Mouse (Mus musculus) liver, embryonic 14.5 days (tissue): ENCODE results near the gene Fbxw7. TPM values are rescaled to one million over a fixed set of nuclear protein-coding genes. Genes with fewer than 3 reads are reported as not detected.

Experiments
- ATAC-seq: fragments of 200-750 bp; cut with Nextera tagmentation; 2 replicates; pipeline ENCODE4 v1.8.0; 2017; ENCODE audit warnings: moderate number of reproducible peaks, mild to moderate bottlenecking, moderate library complexity; ENCODE audit not compliant: insufficient read depth
- DNase-seq, 3 experiments: peaks; one replicate each; pipeline ENCODE4 v3.0.0-alpha.2; 2012 to 2013; ENCODE audit warnings: low read depth in 3 of 3, low spot score in 3 of 3
- H3K27ac ChIP-seq: fragments of 300-500 bp; sonication (generic); 2 replicates; pipeline ENCODE4 v1.5.1; 2014; ENCODE audit warnings: moderate library complexity, mild to moderate bottlenecking, control low read depth, inconsistent platforms
- H3K27me3 ChIP-seq: fragments of 300-500 bp; sonication (generic); 2 replicates; pipeline ENCODE4 v1.6.1; 2014; ENCODE audit warnings: mild to moderate bottlenecking, low read length, moderate library complexity; ENCODE audit not compliant: control insufficient read depth, insufficient read depth
- H3K36me3 ChIP-seq: fragments of 300-500 bp; sonication (generic); replicated peaks from 2 replicates; pipeline ENCODE4 v1.6.1; 2014; ENCODE audit warnings: low read depth; ENCODE audit not compliant: control insufficient read depth, insufficient read depth
- H3K4me1 ChIP-seq, 2 experiments: fragments of 200-500 bp in 1 of 2; fragments of 300-500 bp in 1 of 2; sonication (generic) in 1 of 2; replicated peaks; 2 replicates each; pipeline ENCODE4 v1.6.1; 2012 to 2014; ENCODE audit warnings: antibody characterized with exemption in 1 of 2, inconsistent platforms in 1 of 2, low read length in 1 of 2; ENCODE audit not compliant: control insufficient read depth in 2 of 2, insufficient read depth in 2 of 2
- H3K4me2 ChIP-seq: fragments of 300-500 bp; sonication (generic); 2 replicates; pipeline ENCODE4 v1.6.1; 2014; ENCODE audit warnings: low read depth, mild to moderate bottlenecking, control low read depth, moderate library complexity
- H3K4me3 ChIP-seq, 2 experiments: fragments of 200-500 bp in 1 of 2; fragments of 300-500 bp in 1 of 2; sonication (generic) in 1 of 2; 2 replicates each; pipeline ENCODE4 v1.5.1; 2012 to 2014; ENCODE audit warnings: low read depth in 2 of 2, low read length in 2 of 2, mild to moderate bottlenecking in 2 of 2, control low read depth in 1 of 2, inconsistent platforms in 1 of 2, moderate library complexity in 1 of 2; ENCODE audit not compliant: insufficient read depth in 1 of 2
- H3K9ac ChIP-seq: fragments of 300-500 bp; sonication (generic); replicated peaks from 2 replicates; pipeline ENCODE4 v1.6.1; 2014; ENCODE audit warnings: mild to moderate bottlenecking, control low read depth, moderate library complexity
- H3K9me3 ChIP-seq: fragments of 300-500 bp; sonication (generic); 2 replicates; pipeline ENCODE4 v1.6.1; 2016; ENCODE audit warnings: low read length, mixed read lengths; ENCODE audit not compliant: control insufficient read depth
- CTCF ChIP-seq: IDR thresholded peaks from 2 replicates; pipeline ENCODE4 v1.5.1; 2016; ENCODE audit warnings: antibody characterized with exemption, low read depth, control low read depth
- EP300 ChIP-seq: IDR thresholded peaks from 2 replicates; pipeline ENCODE4 v1.6.1; 2016; ENCODE audit warnings: antibody characterized with exemption, low read depth
- WGBS: fragments of 180-500 bp; shearing (Covaris S2); extraction: QIAGEN DNeasy Blood & Tissue Kit; methylation state at CpG from one replicate; pipeline ENCODE4 v1.1.7; 2014; ENCODE audit not compliant: insufficient replicate concordance; 5-methylcytosine and 5-hydroxymethylcytosine counted together
- polyA plus RNA-seq, 2 experiments: library from polyadenylated mRNA; depleted of rRNA in 1 of 2; stranded (reverse) in 1 of 2; unstranded in 1 of 2; fragments of >200 nt; fragmentation: Nextera tagmentation in 1 of 2; extraction: Ambion mirVana in 1 of 2; gene quantifications; 2 replicates each; pipeline versions ENCODE4 v1.2.1 to v1.2.3; 2012 to 2014

The Fbxw7 gene
- polyA plus RNA-seq, 2 experiments: 2.4 to 2.5 TPM

- H3K27ac ChIP-seq: no peak overlapping the region
- no peaks in the 10 kb centered on the region for H3K9me3 ChIP-seq
- ATAC-seq: no peak
- no peak overlapping the region for H3K9ac ChIP-seq
- H3K4me2 ChIP-seq: no peak overlapping the region
- no peaks in the 10 kb centered on the region for H3K27me3 ChIP-seq
- no peak overlapping the region for H3K4me3 ChIP-seq
- DNase-seq: no peak
- TF ChIP-seq EP300 (no peak), CTCF (no peak)
- no peaks in the 10 kb centered on the region for H3K36me3 ChIP-seq
- no peaks in the 10 kb centered on the region; a peak in 1 of 4 replicates for H3K4me1 ChIP-seq
- 26% methylated on average over 1 of the region's 1 CpGs for WGBS
These were observed 99.2 kb downstream of the Fbxw7 start for GRCm38 (mm10) chr3:84914284-84914683.

DNA sequence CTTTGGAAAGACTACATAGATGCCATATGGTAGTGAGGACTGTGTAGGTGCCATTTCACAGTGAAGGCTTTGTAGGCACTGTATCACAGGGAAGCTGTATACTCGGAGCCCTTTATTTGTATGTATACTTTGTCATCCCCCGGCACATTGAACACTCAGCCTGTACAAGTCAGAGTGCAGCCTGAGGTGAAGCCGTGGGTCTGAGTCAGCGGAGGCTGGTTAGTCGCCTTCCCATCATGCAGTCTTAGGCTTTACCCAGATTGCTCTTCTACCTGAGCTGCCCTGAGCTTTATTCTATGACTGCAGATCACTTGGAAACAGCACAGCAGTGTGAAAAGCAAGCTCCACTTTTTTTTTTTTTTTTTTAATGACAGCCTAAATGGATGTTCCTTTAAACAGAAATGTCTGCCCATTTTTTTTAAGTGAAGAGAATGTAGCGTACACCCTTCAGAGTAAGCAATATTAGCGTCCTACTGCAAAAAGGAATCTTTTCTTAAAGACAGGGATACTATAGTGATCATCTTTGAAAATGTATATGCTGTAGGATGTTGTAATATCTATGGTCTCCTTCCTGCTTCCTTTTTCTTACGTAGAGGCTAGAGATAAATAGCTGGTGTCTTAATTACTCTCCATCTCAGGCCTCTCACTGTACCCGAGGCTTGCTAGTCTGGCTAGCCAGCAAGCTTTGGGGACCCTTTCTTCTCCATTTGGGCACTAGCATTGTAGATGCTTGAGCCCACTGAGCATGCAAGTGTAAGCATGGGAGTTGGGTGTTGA is 103.0 kb downstream of the Fbxw7 start:
- 64% methylated on average over 9 of the region's 9 CpGs for WGBS
- no peak overlapping the region for H3K4me2 ChIP-seq
- H3K27ac ChIP-seq: no peak overlapping the region
- no peaks in the 10 kb centered on the region for H3K27me3 ChIP-seq
- ATAC-seq (no peak), DNase-seq (no peak)
- H3K9ac ChIP-seq: no peak overlapping the region
- no peak overlapping the region for H3K4me3 ChIP-seq
- H3K4me1 ChIP-seq: peaks cover 0 to 1% of the 10 kb centered on the region in 2 experiments; a peak in 2 of 4 replicates
- TF ChIP-seq CTCF (no peak), EP300 (no peak)
- H3K36me3 ChIP-seq: no peaks in the 10 kb centered on the region
- H3K9me3 ChIP-seq: no peaks in the 10 kb centered on the region

- WGBS: 49% methylated on average over 6 of the region's 6 CpGs
These were observed 106.8 kb downstream of the Fbxw7 start for GRCm38 (mm10) chr3:84921704-84922420.

GRCm38 (mm10) chr3:84923256-84923655 is 108.2 kb downstream of the Fbxw7 start:
- H3K27me3 ChIP-seq: no peaks in the 10 kb centered on the region
- no peaks in the 10 kb centered on the region for H3K9me3 ChIP-seq
- H3K4me2 ChIP-seq: no peak overlapping the region
- DNase-seq (no peak), ATAC-seq (no peak)
- no peak for TF ChIP-seq EP300
- TF ChIP-seq CTCF: no peak
- peaks cover 0 to 4% of the 10 kb centered on the region in 2 experiments; a peak in 2 of 4 replicates for H3K4me1 ChIP-seq
- H3K9ac ChIP-seq: no peak overlapping the region
- no peak overlapping the region for H3K4me3 ChIP-seq
- no peak overlapping the region for H3K27ac ChIP-seq
- WGBS: 21% methylated on average over 1 of the region's 1 CpGs
- H3K36me3 ChIP-seq: no peaks in the 10 kb centered on the region

More at GRCm38 (mm10) chr3:84921704-84922420, 106.8 kb downstream of the Fbxw7 start:
- no peak for DNase-seq
- H3K4me3 ChIP-seq: no peak overlapping the region
- H3K27ac ChIP-seq: no peak overlapping the region
- no peak overlapping the region for H3K4me2 ChIP-seq
- H3K9ac ChIP-seq: no peak overlapping the region
- no peaks in the 10 kb centered on the region for H3K36me3 ChIP-seq
- no peaks in the 10 kb centered on the region for H3K27me3 ChIP-seq
- no peaks in the 10 kb centered on the region for H3K9me3 ChIP-seq
- peaks cover 0 to 4% of the 10 kb centered on the region in 2 experiments; a peak in 2 of 4 replicates for H3K4me1 ChIP-seq
- ATAC-seq: no peak
- no peak for TF ChIP-seq EP300
- peak; percentile 32; the same call in 1 of the 2 replicates for TF ChIP-seq CTCF

DNA sequence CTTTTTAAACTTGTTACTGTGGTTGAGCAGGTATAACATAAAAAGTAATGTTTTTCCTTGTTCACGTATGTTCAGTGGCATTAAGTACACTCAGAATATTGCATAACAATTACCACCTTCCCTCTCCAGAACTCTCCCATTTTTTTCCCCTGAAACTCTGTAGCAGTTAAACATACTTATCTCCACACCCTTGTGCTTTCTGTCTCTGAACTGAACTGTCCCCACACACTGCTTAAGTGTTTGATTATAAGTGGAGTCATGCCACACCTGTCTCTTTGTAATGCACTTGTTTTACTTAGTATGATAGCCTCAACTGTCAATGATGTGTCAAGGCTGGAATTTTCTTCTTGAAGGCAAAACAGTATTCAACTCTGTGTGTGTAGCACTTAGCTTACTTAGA is 108.6 kb downstream of the Fbxw7 start:
- Histone ChIP-seq H3K4me1 (peaks cover 0 to 4% of the 10 kb centered on the region in 2 experiments; a peak in 1 of 4 replicates), H3K4me3 (no peak overlapping the region)
- no peak for ATAC-seq

More for the DNA sequence above, 108.6 kb downstream of the Fbxw7 start:
- Histone ChIP-seq H3K9me3 (no peaks in the 10 kb centered on the region), H3K27me3 (no peaks in the 10 kb centered on the region), H3K9ac (no peak overlapping the region), H3K27ac (no peak overlapping the region), H3K36me3 (no peaks in the 10 kb centered on the region), H3K4me2 (no peak overlapping the region)
- 71% methylated on average over 1 of the region's 1 CpGs for WGBS
- DNase-seq: no peak
- no peak for TF ChIP-seq EP300
- no peak for TF ChIP-seq CTCF
